Comparison of ENCODE assay signal across 7 mouse cellular contexts in genomic region chr14:34810763-34811489, GRCm38 (mm10). TPM values are rescaled to one million over a fixed set of nuclear protein-coding genes. Genes with fewer than 3 reads are reported as not detected.
A peak's percentile ranks its signal among the peaks of the same experiment; 100 is the strongest.
DNase-seq lines count a peak whose midpoint lies in the region; ATAC-seq and TF ChIP-seq lines count a peak whose summit lies in the region.

No protein-coding gene starts in this region.

- no peaks in the 10 kb centered on the region for H3K9me3 ChIP-seq in ES-E14 (ENCODE audit: control insufficient read depth, insufficient read depth, low read depth, low read length)
- no peaks in the 10 kb centered on the region for H3K9me3 ChIP-seq in embryonic facial prominence, embryonic 12.5 days
- H3K9me3 ChIP-seq in heart, postnatal 0 days (replicated peaks; ENCODE audit: control insufficient read depth, low read length), result no peaks in the 10 kb centered on the region

- H3K4me3 ChIP-seq in ES-E14 (ENCODE audit: insufficient read depth in 1 of 2, low read depth in 1 of 2, low read length in 2 of 2, poor library complexity in 1 of 2, severe bottlenecking in 1 of 2), result no peak overlapping the region
- H3K4me3 ChIP-seq in embryonic facial prominence, embryonic 12.5 days, result no peak overlapping the region
- H3K4me3 ChIP-seq in heart, postnatal 0 days (ENCODE audit: low read depth, low read length), result no peak overlapping the region
- H3K4me3 ChIP-seq in layer of hippocampus, adult 2 months, result peak overlapping the region; percentile 29; the same call in 1 of the 2 replicates

- peaks cover 10% of the 10 kb centered on the region for H3K27me3 ChIP-seq in embryonic facial prominence, embryonic 12.5 days
- peaks cover 9% of the 10 kb centered on the region for H3K27me3 ChIP-seq in heart, postnatal 0 days (ENCODE audit: control insufficient read depth, insufficient read depth, low read length)

- H3K9ac ChIP-seq in ES-E14 (ENCODE audit: insufficient read depth, low read depth, low read length, poor library complexity, severe bottlenecking), result no peak overlapping the region
- H3K9ac ChIP-seq in embryonic facial prominence, embryonic 12.5 days, result no peak overlapping the region
- H3K9ac ChIP-seq in heart, postnatal 0 days (replicated peaks; ENCODE audit: low read depth, low read length), result no peak overlapping the region

- peak; percentile 77 for DNase-seq in ES-E14 (ENCODE audit: low read depth, low spot score)
- peak; percentile 78 for DNase-seq in adrenal gland, postnatal 25 days
- DNase-seq in heart, postnatal 0 days (ENCODE audit: low spot score), result peak; percentile 36
- peak; percentile 78 to 93 for DNase-seq in layer of hippocampus, adult 2 months (ENCODE audit: low spot score in 2 of 2)
- DNase-seq in lung, postnatal 4 days, result peak; percentile 56 to 71
- peak; percentile 93 for DNase-seq in right cerebral cortex, postnatal 4 days

- H3K4me2 ChIP-seq in embryonic facial prominence, embryonic 12.5 days (replicated peaks), result peak overlapping the region; percentile 27; the same call in 1 of the 2 replicates
- H3K4me2 ChIP-seq in heart, postnatal 0 days (ENCODE audit: low read depth, low read length), result no peak overlapping the region

- no peaks in the 10 kb centered on the region for H3K4me1 ChIP-seq in ES-E14 (ENCODE audit: control insufficient read depth in 2 of 2, insufficient read depth in 2 of 2, low read length in 2 of 2, poor library complexity in 1 of 2)
- H3K4me1 ChIP-seq in embryonic facial prominence, embryonic 12.5 days, result no peaks in the 10 kb centered on the region
- H3K4me1 ChIP-seq in heart, postnatal 0 days (ENCODE audit: control insufficient read depth, insufficient read depth), result no peaks in the 10 kb centered on the region

- H3K27ac ChIP-seq in ES-E14 (ENCODE audit: insufficient read depth, low read depth, low read length, poor library complexity, severe bottlenecking), result no peak overlapping the region
- H3K27ac ChIP-seq in embryonic facial prominence, embryonic 12.5 days, result no peak overlapping the region
- H3K27ac ChIP-seq in heart, postnatal 0 days (ENCODE audit: low read depth), result no peak overlapping the region
- no peak overlapping the region for H3K27ac ChIP-seq in layer of hippocampus, adult 2 months

- ATAC-seq in embryonic facial prominence, embryonic 12.5 days (ENCODE audit: insufficient number of reproducible peaks, insufficient read depth, low FRiP score, low TSS enrichment), result no peak
- no peak for ATAC-seq in heart, postnatal 0 days (ENCODE audit: insufficient read depth, low read depth)

- no peaks in the 10 kb centered on the region for H3K36me3 ChIP-seq in ES-E14 (ENCODE audit: control insufficient read depth, insufficient read depth, low read length, poor library complexity, severe bottlenecking)
- no peaks in the 10 kb centered on the region for H3K36me3 ChIP-seq in embryonic facial prominence, embryonic 12.5 days
- no peaks in the 10 kb centered on the region for H3K36me3 ChIP-seq in heart, postnatal 0 days (replicated peaks; ENCODE audit: control insufficient read depth, insufficient read depth, low read length)

- TF ChIP-seq CTCF in heart, postnatal 0 days (IDR thresholded peaks at IDR 0.05; ENCODE audit: low read depth), result peak; percentile 89
- TF ChIP-seq CTCF in layer of hippocampus, adult 2 months (conservative IDR thresholded peaks at IDR 0.05), result peak; percentile 94

- no peak for TF ChIP-seq EP300 in heart, postnatal 0 days (IDR thresholded peaks at IDR 0.05; ENCODE audit: low read depth)

- in situ Hi-C loops in ES-E14 (cut with MboI; ENCODE audit: low sequenced_read_pairs in 2 of 2, unreplicated experiment in 2 of 2), result no loop called here

- 19% methylated on average over 16 of the region's 16 CpGs for WGBS in embryonic facial prominence, embryonic 12.5 days
- WGBS in heart, postnatal 0 days, result 19% methylated on average over 16 of the region's 16 CpGs

TF ChIP-seq in ES-E14, 5 proteins besides CTCF, POLR2A, EP300 and RAD21:
- TF ChIP-seq CHD2 (IDR thresholded peaks at IDR 0.05; ENCODE audit: low read depth, low read length) (no peak), ZC3H11A (IDR thresholded peaks at IDR 0.05; ENCODE audit: borderline replicate concordance, low read depth, low read length) (peak; percentile 83; the same call in 1 of the 2 replicates), ZNF384 (IDR thresholded peaks at IDR 0.05; ENCODE audit: low read depth, low read length) (no peak)

RNA-seq across cellular contexts. Expression of gene Grid1, which starts 9.0 kb away (rescaled TPM):
- total RNA-seq in ES-E14 (2012; rRNA removed), result 0.26 and 0.54 TPM in 2 replicates
- 0.43 and 0.73 TPM in 2 replicates for total RNA-seq in adrenal gland, postnatal 25 days (2021)
- 0.65 and 0.71 TPM in 2 replicates for polyA plus RNA-seq in embryonic facial prominence, embryonic 12.5 days (2016; fragmentation: Nextera tagmentation; extraction: Ambion mirVana)
- total RNA-seq in heart, postnatal 0 days (2014; rRNA removed; ENCODE audit: low replicate concordance), result 0.54 TPM in 1 of 2 replicates, not detected in the other
- 0.03 and 0.05 TPM in 2 replicates for polyA plus RNA-seq in heart, postnatal 0 days (2015; fragmentation: Nextera tagmentation; extraction: Ambion mirVana)
- total RNA-seq in layer of hippocampus, adult 2 months (2021), result 10 to 100 TPM; 55.1 to 57.2 TPM

Comparison
In these comparisons a context has a peak if more than half of its experiments do, and no peak if none do; other contexts are left out.
1. DNase-seq: peak in every context shown above with its lines; median percentile 93 in right cerebral cortex, postnatal 4 days; 86 in layer of hippocampus, adult 2 months; 78 in adrenal gland, postnatal 25 days; 77 in ES-E14; 64 in lung, postnatal 4 days; 36 in heart, postnatal 0 days.
2. RNA of gene Grid1, which starts 9.0 kb away (total RNA-seq): 55.1 to 57.2 TPM in layer of hippocampus, adult 2 months; 0.43 to 0.73 TPM in adrenal gland, postnatal 25 days, 0.26 to 0.54 TPM in ES-E14 and 0.54 TPM in heart, postnatal 0 days; every median in the first group is over 10 times any median in the second.